Mouse (Mus musculus) ES-Bruce4 (cell line): ENCODE results near the gene Kcnip1. TPM values are rescaled to one million over a fixed set of nuclear protein-coding genes. Genes with fewer than 3 reads are reported as not detected.

Experiments
- H3K27ac ChIP-seq: 2 replicates; pipeline ENCODE4 v1.5.1; 2012; ENCODE audit warnings: low read length, inconsistent platforms; ENCODE audit not compliant: insufficient read depth
- H3K27me3 ChIP-seq: 2 replicates; pipeline ENCODE4 v1.6.1; 2012; ENCODE audit warnings: mild to moderate bottlenecking, low read length, inconsistent platforms; ENCODE audit not compliant: control insufficient read depth, poor library complexity, insufficient read depth, severe bottlenecking
- H3K36me3 ChIP-seq: 2 replicates; pipeline ENCODE4 v1.6.1; 2012; ENCODE audit warnings: inconsistent platforms, mild to moderate bottlenecking, low read length, moderate library complexity; ENCODE audit not compliant: control insufficient read depth, poor library complexity, insufficient read depth, severe bottlenecking
- H3K4me1 ChIP-seq: one replicate; pipeline ENCODE4 v1.8.1; 2011; ENCODE audit warnings: low read length; ENCODE audit not compliant: control insufficient read depth, insufficient read depth
- H3K4me3 ChIP-seq: 2 replicates; pipeline ENCODE4 v1.5.1; 2011; ENCODE audit warnings: low read depth, mild to moderate bottlenecking, low read length
- H3K9ac ChIP-seq: 2 replicates; pipeline ENCODE4 v1.6.1; 2012; ENCODE audit warnings: low read depth, mild to moderate bottlenecking, inconsistent platforms; ENCODE audit not compliant: poor library complexity, severe bottlenecking
- H3K9me3 ChIP-seq: replicated peaks from 2 replicates; pipeline ENCODE4 v1.6.1; 2012; ENCODE audit warnings: mild to moderate bottlenecking, low read length, inconsistent platforms; ENCODE audit not compliant: control insufficient read depth, poor library complexity, insufficient read depth, severe bottlenecking
- CTCF ChIP-seq: IDR thresholded peaks from one replicate; pipeline ENCODE4 v1.8.1; 2011; ENCODE audit warnings: low read depth, low read length
- EP300 ChIP-seq: IDR thresholded peaks from 2 replicates; pipeline ENCODE4 v1.6.1; 2011; ENCODE audit warnings: low read depth, low read length; ENCODE audit not compliant: insufficient read depth
- POLR2A ChIP-seq: IDR thresholded peaks from one replicate; pipeline ENCODE4 v1.8.1; 2011; ENCODE audit warnings: low read length; ENCODE audit not compliant: insufficient read depth
- polyA plus RNA-seq: library from polyadenylated mRNA; stranded (reverse); fragments of >200 nt; gene quantifications from 2 replicates; pipeline ENCODE4 v1.2.4, GENCODE M21; 2011; ENCODE audit warnings: low read depth; ENCODE audit not compliant: missing spikeins, insufficient read depth, insufficient read length

The Kcnip1 gene
- polyA plus RNA-seq, 1 experiment: not detected

DNA sequence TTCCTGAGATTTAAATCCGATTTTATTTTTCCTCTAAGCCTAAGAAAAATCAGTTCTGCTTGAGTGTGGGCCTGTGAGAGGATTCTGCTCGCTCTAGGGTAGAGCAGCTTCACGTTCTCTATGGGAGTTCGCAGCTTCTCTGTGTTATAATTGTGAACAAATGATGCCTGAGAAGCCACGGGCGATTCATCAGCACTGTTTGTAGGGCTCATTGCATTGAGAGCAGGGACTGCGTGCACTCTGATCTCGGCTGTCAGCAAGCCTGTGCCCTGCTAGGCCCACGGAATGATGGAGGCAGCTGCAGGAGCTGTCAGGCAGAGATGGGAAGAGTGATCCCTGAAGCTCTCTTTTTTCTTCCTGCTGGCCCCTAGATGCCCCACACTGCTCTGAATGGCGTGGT, 5.3 kb upstream of the Kcnip1 start:
- H3K9ac ChIP-seq: no peak overlapping the region

DNA sequence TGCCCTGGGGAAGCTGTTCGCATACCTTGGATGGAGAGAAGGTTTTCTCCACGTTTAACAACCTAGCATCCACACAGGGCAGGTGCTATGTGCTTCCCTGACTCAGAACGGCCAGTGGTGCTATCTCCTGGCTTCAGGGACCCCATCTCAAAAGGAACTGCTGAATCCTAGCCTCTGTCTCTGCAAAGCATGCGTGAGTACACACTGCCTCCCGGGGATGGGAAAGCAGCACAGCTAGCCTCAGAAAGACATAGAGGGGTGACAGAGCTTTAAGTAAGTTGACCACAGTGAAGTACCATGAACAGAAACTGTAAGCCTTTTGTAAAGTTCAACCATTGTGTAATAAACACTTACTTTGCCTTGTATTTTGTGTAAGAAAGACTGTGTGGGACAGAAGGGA, 544 bp upstream of the Kcnip1 start:
- Histone ChIP-seq H3K36me3 (no peaks in the 10 kb centered on the region), H3K27me3 (no peaks in the 10 kb centered on the region), H3K4me1 (no peaks in the 10 kb centered on the region), H3K9ac (no peak overlapping the region), H3K9me3 (no peaks in the 10 kb centered on the region), H3K27ac (no peak overlapping the region), H3K4me3 (no peak overlapping the region)
- TF ChIP-seq CTCF (no peak), POLR2A (no peak), EP300 (no peak)

More for the DNA sequence above, 5.3 kb upstream of the Kcnip1 start:
- H3K4me1 ChIP-seq: no peaks in the 10 kb centered on the region
- TF ChIP-seq EP300: no peak
- TF ChIP-seq POLR2A: no peak
- TF ChIP-seq CTCF: no peak
- H3K27me3 ChIP-seq: no peaks in the 10 kb centered on the region
- H3K9me3 ChIP-seq: no peaks in the 10 kb centered on the region
- H3K4me3 ChIP-seq: no peak overlapping the region
- no peaks in the 10 kb centered on the region for H3K36me3 ChIP-seq
- no peak overlapping the region for H3K27ac ChIP-seq

DNA sequence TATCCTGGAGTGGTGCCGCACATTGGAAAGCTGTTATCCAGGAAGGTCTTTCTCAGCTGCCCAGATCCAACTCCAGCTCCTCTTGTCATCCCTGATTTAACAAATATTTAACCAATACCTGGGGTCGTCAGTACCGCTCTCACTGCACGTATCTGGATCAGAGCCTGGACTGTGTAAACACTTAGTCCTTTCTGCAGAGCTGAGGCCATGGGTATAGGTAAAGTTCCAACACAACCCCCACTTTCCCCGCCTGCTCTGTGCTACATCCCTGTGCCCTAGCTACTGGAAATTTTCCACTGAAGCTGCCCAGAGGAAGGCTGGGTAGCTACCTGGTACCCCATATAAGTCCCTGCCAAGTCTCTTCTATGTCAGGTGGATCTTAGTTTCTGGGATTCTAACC, 3.0 kb downstream of the Kcnip1 start:
- Histone ChIP-seq H3K9me3 (no peaks in the 10 kb centered on the region), H3K27me3 (no peaks in the 10 kb centered on the region), H3K36me3 (no peaks in the 10 kb centered on the region), H3K4me1 (no peaks in the 10 kb centered on the region), H3K4me3 (no peak overlapping the region), H3K9ac (no peak overlapping the region), H3K27ac (no peak overlapping the region)
- TF ChIP-seq CTCF (no peak), POLR2A (no peak), EP300 (no peak)

DNA sequence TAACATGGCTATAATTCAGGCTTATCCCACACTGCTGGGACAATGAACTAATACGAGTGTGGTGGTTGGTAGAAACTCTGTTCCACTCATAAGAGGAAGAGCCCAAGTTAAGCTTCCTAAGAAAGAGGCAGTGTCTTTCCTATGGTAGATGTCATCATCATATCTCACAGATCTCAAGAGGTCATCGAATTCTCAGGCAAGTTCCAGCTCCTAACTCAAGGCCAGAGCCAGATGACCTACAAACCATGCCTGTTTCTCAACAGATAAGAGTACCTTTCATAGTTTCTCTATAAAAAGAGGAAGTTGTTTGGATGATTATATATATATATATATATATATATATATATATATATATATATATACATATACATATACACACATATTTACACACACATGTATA, 6.4 kb downstream of the Kcnip1 start:
- Histone ChIP-seq H3K27ac (no peak overlapping the region), H3K36me3 (no peaks in the 10 kb centered on the region), H3K27me3 (no peaks in the 10 kb centered on the region), H3K9ac (no peak overlapping the region), H3K4me1 (no peaks in the 10 kb centered on the region), H3K4me3 (no peak overlapping the region), H3K9me3 (no peaks in the 10 kb centered on the region)
- TF ChIP-seq CTCF (no peak), POLR2A (no peak), EP300 (no peak)

DNA sequence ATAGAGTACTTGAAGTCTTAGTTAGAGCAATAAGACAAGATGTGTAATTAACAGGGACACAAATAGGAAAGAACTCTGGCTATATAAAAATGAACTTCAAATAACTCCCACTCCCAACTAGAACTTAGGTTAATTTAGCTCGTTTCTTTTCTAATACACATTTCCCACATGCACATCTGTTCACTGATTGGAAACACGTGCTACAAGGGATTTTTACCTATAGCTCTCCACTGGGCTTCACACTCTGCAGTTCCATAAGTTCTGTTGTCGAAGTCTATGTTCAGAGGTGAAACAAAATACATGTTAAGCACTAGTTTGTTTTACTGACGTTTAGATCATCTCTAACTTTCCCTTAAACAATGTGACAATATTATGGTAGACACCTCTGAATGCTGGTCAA, 12.8 kb downstream of the Kcnip1 start:
- Histone ChIP-seq H3K9ac (no peak overlapping the region), H3K27me3 (peaks cover 2% of the 10 kb centered on the region; the same call in 1 of the 2 replicates), H3K4me1 (no peaks in the 10 kb centered on the region), H3K27ac (no peak overlapping the region), H3K9me3 (no peaks in the 10 kb centered on the region), H3K36me3 (no peaks in the 10 kb centered on the region), H3K4me3 (no peak overlapping the region)
- TF ChIP-seq CTCF (no peak), EP300 (no peak), POLR2A (no peak)

DNA sequence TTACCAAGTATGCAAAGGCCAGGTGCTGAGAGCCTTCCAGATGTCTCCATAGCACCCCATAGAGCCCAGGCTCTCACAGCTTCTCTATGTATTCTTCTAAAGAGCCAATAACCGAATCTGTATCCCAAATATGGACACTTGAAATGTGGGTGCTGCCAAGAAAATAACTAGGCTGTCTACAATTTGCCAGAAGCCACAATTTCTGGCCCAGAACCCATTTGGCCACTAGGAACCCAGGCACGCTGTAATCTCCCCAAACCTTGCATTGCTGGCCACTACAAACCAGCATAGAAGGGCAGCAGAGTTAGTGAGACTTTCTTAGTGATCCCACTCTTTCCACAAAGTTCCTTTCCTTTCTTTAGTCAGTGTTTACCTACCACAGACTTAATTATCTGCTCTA, 17.8 kb downstream of the Kcnip1 start:
- no peaks in the 10 kb centered on the region for H3K4me1 ChIP-seq
- no peaks in the 10 kb centered on the region for H3K36me3 ChIP-seq
- no peaks in the 10 kb centered on the region for H3K9me3 ChIP-seq
- no peak overlapping the region for H3K9ac ChIP-seq
- H3K4me3 ChIP-seq: no peak overlapping the region
- H3K27me3 ChIP-seq: peaks cover 2% of the 10 kb centered on the region; the same call in 1 of the 2 replicates
- TF ChIP-seq POLR2A (no peak), CTCF (no peak), EP300 (no peak)
- no peak overlapping the region for H3K27ac ChIP-seq
